Mouse (Mus musculus) macrophage (primary cell): ENCODE measurements around the gene Ak4. TPM values are rescaled to one million over a fixed set of nuclear protein-coding genes. Genes with fewer than 3 reads are reported as not detected.
"Not testable (repeated sequence)": the region's sequence is repeated elsewhere in the genome, so short reads cannot be mapped to it uniquely, and the experiment has no call there.

Experiments used
- H3K27ac ChIP-seq: fragments of 350-480 bp; formaldehyde crosslinking; 2 replicates; pipeline ENCODE4 v1.9.0; 2021
- H3K36me3 ChIP-seq: fragments of 350-480 bp; formaldehyde crosslinking; 2 replicates; pipeline ENCODE4 v1.9.0; 2021; ENCODE audit errors: inconsistent target
- H3K4me3 ChIP-seq: fragments of 350-480 bp; formaldehyde crosslinking; 2 replicates; pipeline ENCODE4 v1.9.0; 2021; ENCODE audit errors: inconsistent target
- H3K79me2 ChIP-seq: fragments of 350-480 bp; formaldehyde crosslinking; 2 replicates; pipeline ENCODE4 v1.9.0; 2021; ENCODE audit errors: inconsistent target
- WGBS: methylation state at CpG from one replicate; pipeline ENCODE4 v1.1.7; 2026; ENCODE audit warnings: inconsistent platforms; ENCODE audit not compliant: missing documents; 5-methylcytosine and 5-hydroxymethylcytosine counted together
- polyA plus RNA-seq: library from polyadenylated mRNA; stranded (reverse); fragments of 250-400 nt; gene quantifications from 3 replicates; pipeline ENCODE4 v1.2.4, GENCODE M21; 2018; ENCODE audit warnings: inconsistent platforms

Gene Ak4
- polyA plus RNA-seq, 1 experiment from 2014 or later = 0.32 TPM

- no peak overlapping the region for H3K27ac ChIP-seq
- H3K79me2 ChIP-seq = no peaks in the 10 kb centered on the region
- no peaks in the 10 kb centered on the region for H3K36me3 ChIP-seq
- 79% methylated on average over 3 of the region's 8 CpGs for WGBS
- H3K4me3 ChIP-seq = no peak overlapping the region
These were observed 17.9 kb downstream of the Ak4 start for GRCm38 (mm10) chr4:101436761-101437512.

DNA sequence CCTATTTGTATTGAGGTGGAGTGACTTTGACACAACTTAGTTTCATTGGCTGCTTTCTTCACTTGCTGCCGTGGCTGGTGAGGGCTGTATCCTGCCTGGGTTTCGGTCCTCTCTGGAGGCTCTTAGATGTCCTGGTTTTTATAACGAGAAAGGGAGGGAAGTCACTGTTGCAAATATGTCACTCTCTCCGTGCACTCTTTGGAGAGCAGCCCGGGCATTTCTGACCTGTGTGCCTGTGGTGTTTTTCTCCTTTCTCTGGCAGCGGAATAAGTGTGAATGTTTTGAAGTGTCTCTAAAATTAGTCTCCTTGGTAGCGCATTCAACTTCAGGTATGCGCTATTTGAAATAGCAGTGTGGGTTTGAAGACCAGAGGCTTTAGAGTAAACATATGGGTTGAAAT, 19.2 kb downstream of the Ak4 start:
- no peak overlapping the region for H3K27ac ChIP-seq
- 28% methylated on average over 8 of the region's 8 CpGs for WGBS
- H3K4me3 ChIP-seq = no peak overlapping the region
- no peaks in the 10 kb centered on the region for H3K79me2 ChIP-seq
- H3K36me3 ChIP-seq = no peaks in the 10 kb centered on the region

DNA sequence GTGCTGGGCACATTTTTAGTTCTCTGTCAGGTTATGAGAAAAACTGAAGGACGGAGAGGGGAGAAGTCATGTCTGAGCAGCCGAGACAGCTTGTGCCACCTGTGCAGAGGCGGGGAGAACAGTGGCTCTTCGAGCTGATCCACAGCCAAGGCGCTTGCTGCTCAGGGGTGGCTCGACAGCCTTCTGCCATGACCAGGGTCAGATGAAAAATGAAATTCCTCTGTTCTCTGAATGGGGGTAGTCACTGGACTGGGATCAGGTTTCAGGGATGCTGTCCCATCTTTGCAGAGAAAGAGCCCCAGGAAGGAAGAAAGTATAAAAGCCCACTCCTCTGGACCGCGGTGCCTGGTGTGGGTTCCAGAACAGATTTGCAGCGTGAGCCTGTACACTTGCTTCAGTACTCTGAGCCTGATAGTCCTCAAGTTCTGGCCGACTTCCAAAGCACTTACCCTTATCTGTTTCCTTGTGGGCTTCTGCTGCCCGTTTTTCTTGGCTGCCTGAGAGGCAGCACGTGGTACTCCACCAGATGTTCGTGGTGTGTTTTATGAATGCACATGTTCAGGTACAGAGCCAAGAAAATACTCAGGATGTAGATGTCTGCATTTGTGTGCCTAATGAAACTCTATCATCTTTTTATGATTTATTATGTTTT, 20.8 kb downstream of the Ak4 start:
- WGBS = 22% methylated on average over 13 of the region's 13 CpGs
- H3K79me2 ChIP-seq = no peaks in the 10 kb centered on the region
- no peak overlapping the region for H3K4me3 ChIP-seq
- no peak overlapping the region for H3K27ac ChIP-seq
- no peaks in the 10 kb centered on the region for H3K36me3 ChIP-seq

GRCm38 (mm10) chr4:101442791-101443190, 23.7 kb downstream of the Ak4 start:
- H3K27ac ChIP-seq = no peak overlapping the region
- H3K36me3 ChIP-seq = no peaks in the 10 kb centered on the region
- 94% methylated on average over 2 of the region's 2 CpGs for WGBS
- no peak overlapping the region for H3K4me3 ChIP-seq
- no peaks in the 10 kb centered on the region for H3K79me2 ChIP-seq

- H3K79me2 ChIP-seq = no peaks in the 10 kb centered on the region
- WGBS = 94% methylated on average over 5 of the region's 7 CpGs
- no peaks in the 10 kb centered on the region for H3K36me3 ChIP-seq
- H3K27ac ChIP-seq = no peak overlapping the region
- no peak overlapping the region for H3K4me3 ChIP-seq
These were observed 24.4 kb downstream of the Ak4 start for GRCm38 (mm10) chr4:101443419-101443991.

GRCm38 (mm10) chr4:101445660-101446059, 26.6 kb downstream of the Ak4 start:
- WGBS = 93% methylated on average over 4 of the region's 4 CpGs
- Histone ChIP-seq H3K79me2 (no peaks in the 10 kb centered on the region), H3K4me3 (no peak overlapping the region), H3K27ac (no peak overlapping the region), H3K36me3 (no peaks in the 10 kb centered on the region)

DNA sequence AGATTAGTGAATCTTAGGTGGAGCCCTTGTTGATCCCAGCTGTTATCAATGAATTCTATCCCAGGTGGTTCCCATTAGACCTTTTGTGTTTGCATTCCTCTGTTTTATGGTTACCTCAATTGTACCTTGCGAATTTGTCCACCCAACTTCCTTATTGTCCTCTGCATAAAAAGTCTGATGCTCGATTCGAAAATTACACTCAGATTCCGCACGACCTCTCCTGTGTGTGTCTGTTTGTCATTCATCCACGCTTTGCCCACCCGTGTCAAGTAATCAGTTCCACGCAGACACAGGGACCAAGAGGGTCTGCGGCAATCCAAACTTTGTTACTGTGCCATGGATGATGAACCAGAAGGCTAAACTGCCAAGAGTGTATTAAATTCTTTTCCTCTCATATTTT, 27.5 kb downstream of the Ak4 start:
- 94% methylated on average over 9 of the region's 9 CpGs for WGBS
- not testable (repeated sequence) for H3K4me3 ChIP-seq, H3K36me3 ChIP-seq

GRCm38 (mm10) chr4:101448701-101449100, 29.6 kb downstream of the Ak4 start:
- no peaks in the 10 kb centered on the region for H3K79me2 ChIP-seq
- 96% methylated on average over 8 of the region's 8 CpGs for WGBS
- no peaks in the 10 kb centered on the region for H3K36me3 ChIP-seq
- H3K4me3 ChIP-seq = no peak overlapping the region
- H3K27ac ChIP-seq = no peak overlapping the region

More for the DNA sequence above, 27.5 kb downstream of the Ak4 start:
- H3K79me2 ChIP-seq, H3K27ac ChIP-seq: not testable (repeated sequence)

GRCm38 (mm10) chr4:101449344-101449743, 30.3 kb downstream of the Ak4 start:
- 94% methylated on average over 7 of the region's 7 CpGs for WGBS
- Histone ChIP-seq H3K79me2 (no peaks in the 10 kb centered on the region), H3K27ac (no peak overlapping the region), H3K36me3 (no peaks in the 10 kb centered on the region), H3K4me3 (no peak overlapping the region)

DNA sequence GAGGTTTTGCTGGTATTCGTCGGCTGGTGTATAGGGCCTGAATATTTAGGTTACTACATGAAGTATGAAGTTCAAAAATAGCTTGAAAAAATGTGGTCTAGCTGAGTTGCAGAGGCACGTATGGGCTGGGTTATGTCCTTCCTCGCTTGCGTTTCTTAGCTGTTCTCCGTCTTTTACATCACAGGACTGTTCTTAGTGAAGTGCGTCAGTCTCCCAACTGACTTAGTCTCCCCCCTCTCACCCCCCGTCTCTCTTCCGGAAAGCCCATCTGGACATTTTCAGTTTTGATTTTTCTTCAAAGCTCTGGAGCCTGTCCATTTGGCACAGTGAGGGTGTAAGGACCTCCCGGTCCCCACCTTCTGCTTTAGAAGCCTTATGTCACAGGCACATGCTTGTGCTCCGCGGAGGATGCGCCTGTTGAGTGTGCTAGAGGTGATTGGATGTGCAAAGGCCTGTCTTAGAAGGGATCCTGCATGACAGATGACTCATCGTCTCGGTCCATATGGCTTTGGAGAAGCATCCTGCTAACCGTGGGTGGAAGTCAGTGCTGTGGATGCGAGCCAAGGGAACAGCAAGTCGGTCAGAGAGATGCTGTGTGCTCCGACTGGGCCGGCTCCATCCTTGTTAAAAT, 31.2 kb downstream of the Ak4 start:
- Histone ChIP-seq H3K36me3 (no peaks in the 10 kb centered on the region), H3K27ac (no peak overlapping the region), H3K4me3 (no peak overlapping the region), H3K79me2 (no peaks in the 10 kb centered on the region)
- 93% methylated on average over 17 of the region's 20 CpGs for WGBS

DNA sequence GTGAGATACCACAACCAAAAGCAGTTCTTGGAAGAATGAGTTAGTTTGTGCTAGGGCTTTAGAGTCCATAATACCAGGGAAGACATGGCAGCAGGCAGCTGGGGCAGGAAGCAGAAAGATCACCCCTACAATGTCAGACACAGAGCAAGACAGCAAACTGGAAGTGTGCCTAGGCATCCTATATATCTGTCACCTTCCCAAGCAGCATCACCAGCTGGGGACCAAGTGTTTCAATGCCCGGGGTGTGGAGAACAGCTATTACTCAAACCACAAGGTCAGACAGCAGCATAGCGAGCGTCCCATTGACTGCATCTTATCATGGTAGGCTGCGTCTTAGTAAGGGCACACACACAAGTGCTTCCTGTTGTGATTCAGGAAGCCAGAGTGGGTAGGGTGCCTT, 32.0 kb downstream of the Ak4 start:
- H3K4me3 ChIP-seq = no peak overlapping the region
- no peaks in the 10 kb centered on the region for H3K36me3 ChIP-seq
- 86% methylated on average over 4 of the region's 4 CpGs for whole genome bisulfite sequencing
- H3K79me2 ChIP-seq = no peaks in the 10 kb centered on the region
- no peak overlapping the region for H3K27ac ChIP-seq

DNA sequence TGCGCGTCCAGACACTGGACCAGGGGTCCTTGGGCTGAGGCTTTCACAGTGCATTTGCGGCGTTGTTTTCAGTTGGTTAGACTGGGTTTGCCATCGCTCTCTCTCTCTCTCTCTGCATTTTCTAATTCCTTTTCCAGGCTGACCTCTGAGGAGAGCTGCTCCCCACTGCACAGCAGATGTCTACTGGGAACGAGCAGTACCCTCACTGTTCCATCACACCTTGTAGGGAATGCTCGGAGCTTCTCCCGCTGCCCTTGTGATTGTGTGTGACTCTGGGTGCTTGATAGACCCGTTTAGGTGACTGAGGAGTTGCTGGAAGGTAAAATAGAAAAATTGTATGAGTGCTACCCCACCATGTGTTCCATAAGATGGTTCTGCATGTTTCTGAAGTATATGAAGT, 33.8 kb downstream of the Ak4 start:
- H3K36me3 ChIP-seq = no peaks in the 10 kb centered on the region
- H3K27ac ChIP-seq = no peak overlapping the region
- H3K79me2 ChIP-seq = no peaks in the 10 kb centered on the region
- 94% methylated on average over 9 of the region's 9 CpGs for WGBS
- no peak overlapping the region for H3K4me3 ChIP-seq

- H3K36me3 ChIP-seq = no peaks in the 10 kb centered on the region
- no peak overlapping the region for H3K4me3 ChIP-seq
- 84% methylated on average over 8 of the region's 8 CpGs for WGBS
These were observed 38.1 kb downstream of the Ak4 start for GRCm38 (mm10) chr4:101457176-101457575.

DNA sequence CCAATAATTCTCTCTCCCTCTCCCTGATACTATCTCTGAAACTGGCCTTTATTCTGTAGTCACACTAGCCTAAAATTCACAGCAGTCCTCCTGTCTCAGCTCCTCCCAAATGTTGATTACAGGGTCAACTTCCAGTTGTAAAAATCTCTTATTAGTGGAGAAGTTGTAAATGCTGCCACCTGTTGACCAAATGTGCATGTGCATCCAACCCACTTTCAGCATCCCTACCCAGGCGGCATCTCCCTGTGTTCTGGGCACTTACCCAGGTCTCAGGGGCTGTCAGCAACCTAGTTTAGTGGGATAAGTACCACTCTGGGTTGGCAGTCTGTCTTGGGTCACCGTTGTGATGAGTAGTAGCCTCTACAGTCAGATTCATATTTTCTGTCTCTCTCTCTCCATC, 39.3 kb downstream of the Ak4 start:
- Histone ChIP-seq H3K27ac (no peak overlapping the region), H3K79me2 (no peaks in the 10 kb centered on the region), H3K36me3 (no peaks in the 10 kb centered on the region), H3K4me3 (no peak overlapping the region)
- WGBS = 38% methylated on average over 2 of the region's 2 CpGs

More at GRCm38 (mm10) chr4:101457176-101457575, 38.1 kb downstream of the Ak4 start:
- Histone ChIP-seq H3K27ac (no peak overlapping the region), H3K79me2 (no peaks in the 10 kb centered on the region)

DNA sequence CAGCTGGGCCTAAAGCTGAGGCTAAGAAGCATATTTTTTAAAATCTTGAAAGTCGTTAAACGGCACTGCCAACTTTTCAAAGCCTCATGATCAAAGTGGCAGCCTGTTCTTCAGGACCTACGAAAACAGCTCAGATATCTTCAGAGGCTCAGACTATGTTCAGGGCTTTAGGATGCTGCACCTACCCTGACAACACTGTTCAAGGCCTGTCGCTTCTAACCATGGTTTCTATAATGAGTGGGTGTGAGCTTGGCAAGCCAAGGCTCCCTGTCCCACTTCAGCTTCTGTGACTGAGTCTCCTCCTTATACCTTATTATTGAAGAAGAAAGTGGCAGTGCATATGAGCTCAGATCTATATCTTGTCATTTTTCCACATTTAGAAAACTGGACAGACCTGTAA, 40.3 kb downstream of the Ak4 start:
- Histone ChIP-seq H3K4me3 (no peak overlapping the region), H3K36me3 (no peaks in the 10 kb centered on the region)
- WGBS = 97% methylated on average over 4 of the region's 4 CpGs

More for the DNA sequence above, 40.3 kb downstream of the Ak4 start:
- Histone ChIP-seq H3K79me2 (no peaks in the 10 kb centered on the region), H3K27ac (no peak overlapping the region)
